In genomic region chr17:8372286-8373046, GRCm38 (mm10) we compare ENCODE assay signal across 8 mouse cellular contexts. TPM values are rescaled to one million over a fixed set of nuclear protein-coding genes. Genes with fewer than 3 reads are reported as not detected.
A peak's percentile ranks its signal among the peaks of the same experiment; 100 is the strongest.
DNase-seq lines count a peak whose midpoint lies in the region; ATAC-seq lines count a peak whose summit lies in the region.

No protein-coding gene starts in this region.

- peaks cover 58% of the 10 kb centered on the region for H3K4me1 ChIP-seq in hindbrain, embryonic 12.5 days

- 1% methylated on average over 18 of the region's 18 CpGs for WGBS in hindbrain, embryonic 12.5 days

- H3K36me3 ChIP-seq in hindbrain, embryonic 12.5 days = no peaks in the 10 kb centered on the region

- peak; percentile 66 for DNase-seq in MEL-GATA-1-ER (ENCODE audit: extremely low read depth, low read depth)
- DNase-seq in cerebellum, adult 9-11 months = peak; percentile 78
- DNase-seq in frontal cortex, postnatal 10 days (ENCODE audit: low spot score in 2 of 2) = peak; percentile 67 to 78
- DNase-seq in layer of hippocampus, postnatal 14 days (ENCODE audit: low spot score in 2 of 2) = peak; percentile 82 to 89
- peak; percentile 82 for DNase-seq in lung, postnatal 14 days
- DNase-seq in retina, adult 2 months (ENCODE audit: low read depth, low spot score) = peak; percentile 45
- DNase-seq in thymus, postnatal 36 days = peak; percentile 79

- H3K9ac ChIP-seq in hindbrain, embryonic 12.5 days = peak overlapping the region; percentile 73

- H3K4me3 ChIP-seq in hindbrain, embryonic 12.5 days = peak overlapping the region; percentile 32

- no peaks in the 10 kb centered on the region for H3K9me3 ChIP-seq in hindbrain, embryonic 12.5 days (replicated peaks)

- ATAC-seq in hindbrain, embryonic 12.5 days (ENCODE audit: low FRiP score) = peak; percentile 15; the same call in 1 of the 2 replicates

- H3K27me3 ChIP-seq in hindbrain, embryonic 12.5 days = no peaks in the 10 kb centered on the region

- H3K27ac ChIP-seq in hindbrain, embryonic 12.5 days = peak overlapping the region; percentile 98

- peak overlapping the region; percentile 55 for H3K4me2 ChIP-seq in hindbrain, embryonic 12.5 days (replicated peaks)

RNA-seq across cellular contexts. Expression of gene T2, which starts 16.7 kb away (rescaled TPM):
- 0.77 and 0.96 TPM in 2 replicates for polyA plus RNA-seq in hindbrain, embryonic 12.5 days (2016; fragmentation: Nextera tagmentation; extraction: Ambion mirVana)
- total RNA-seq in layer of hippocampus, postnatal 14 days (2021) = under 1 TPM; 0.64 to 0.88 TPM

RNA-seq across cellular contexts. Expression of gene Prr18, which starts 35.2 kb away (rescaled TPM):
- 4.3 and 4.5 TPM in 2 replicates for polyA plus RNA-seq in hindbrain, embryonic 12.5 days (2016; fragmentation: Nextera tagmentation; extraction: Ambion mirVana)
- total RNA-seq in layer of hippocampus, postnatal 14 days (2021) = 10 to 100 TPM; 12.2 to 13.6 TPM

Comparison
In these comparisons a context has a peak if more than half of its experiments do, and no peak if none do; other contexts are left out.
1. Peak in every context shown above with its lines: DNase-seq, ATAC-seq, H3K4me3 ChIP-seq and H3K27ac ChIP-seq.